Mouse (Mus musculus): ENCODE data around the gene Ap5b1.

The Ap5b1 gene

GRCm38 (mm10) chr19:5567534-5568469, at the start of gene Ap5b1:
Ap5b1 (plus strand) TSS chr19:5568025.
- peak; percentile 57 for DNase-seq (ENCODE audit: extremely low spot score, low read depth, low spot score)

- DNase-seq (ENCODE audit: extremely low spot score, low read depth, low spot score): no peak
These were observed 49.1 kb upstream of the Ap5b1 start for GRCm38 (mm10) chr19:5518721-5519120.

- DNase-seq (ENCODE audit: extremely low spot score, low read depth, low spot score): no peak
These were observed 42.6 kb upstream of the Ap5b1 start for GRCm38 (mm10) chr19:5525204-5525603.

DNA sequence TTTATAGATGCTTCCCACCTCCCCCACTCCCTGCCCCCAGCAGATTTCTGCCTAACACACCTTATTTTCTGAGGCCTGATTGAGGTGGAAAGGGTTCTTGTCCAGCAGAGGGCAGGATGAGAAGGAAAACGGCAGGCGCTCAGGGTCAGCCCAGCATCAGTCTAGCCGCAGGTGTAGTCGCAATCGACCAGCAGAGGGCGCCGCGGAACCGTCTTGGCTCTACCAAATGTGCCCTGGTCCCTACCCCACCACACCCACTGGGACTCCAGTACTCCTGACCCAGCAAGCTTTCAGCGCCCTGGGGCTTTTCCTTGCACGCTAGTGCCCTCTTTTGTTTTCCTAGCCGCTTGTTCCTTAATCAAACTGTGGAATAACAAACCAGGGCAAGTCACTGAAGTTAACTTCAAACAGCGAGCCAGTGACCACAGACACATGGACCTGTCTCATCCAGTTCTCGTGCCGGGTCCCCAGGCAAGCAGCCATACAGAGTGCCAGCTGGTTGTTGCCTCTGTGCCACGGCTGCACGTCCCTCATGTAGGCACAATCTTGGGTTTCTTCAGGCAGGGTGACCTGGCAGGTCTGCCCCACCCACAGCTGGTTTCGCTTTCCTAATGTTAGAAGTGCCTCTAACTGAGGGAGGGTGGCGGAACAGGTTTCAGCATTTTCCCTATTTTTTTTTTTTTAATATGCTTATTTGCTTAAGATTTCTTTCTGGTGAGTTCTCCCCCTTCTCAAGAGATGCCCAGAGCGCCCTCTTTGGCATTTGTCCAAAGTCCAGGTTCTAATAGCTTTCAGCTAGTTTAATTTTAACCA, 38.3 kb upstream of the Ap5b1 start:
- DNase-seq (ENCODE audit: extremely low spot score, low read depth, low spot score): peak; percentile 76

DNA sequence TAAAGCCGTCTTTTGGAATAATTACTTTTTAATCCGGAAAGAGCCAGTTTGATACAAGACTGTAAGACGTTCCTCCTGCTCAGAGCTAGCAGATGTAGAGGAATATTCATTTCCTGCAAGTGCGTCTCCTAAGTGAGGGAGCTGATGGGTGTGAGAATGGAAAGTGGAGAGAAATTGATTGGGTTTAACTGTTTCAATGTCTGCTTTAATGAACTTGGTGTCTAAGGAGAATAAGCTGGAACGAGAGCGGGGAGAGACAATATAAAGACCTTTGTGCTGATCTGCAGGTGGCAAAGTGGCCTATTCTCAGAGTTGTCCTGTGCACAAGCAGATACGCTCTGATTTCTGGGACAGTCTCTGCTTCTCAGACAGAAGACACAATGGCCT, 37.7 kb upstream of the Ap5b1 start:
- no peak for DNase-seq (ENCODE audit: extremely low spot score, low read depth, low spot score)

- no peak for DNase-seq (ENCODE audit: extremely low spot score, low read depth, low spot score)
These were observed 35.3 kb upstream of the Ap5b1 start for GRCm38 (mm10) chr19:5532520-5532919.

DNA sequence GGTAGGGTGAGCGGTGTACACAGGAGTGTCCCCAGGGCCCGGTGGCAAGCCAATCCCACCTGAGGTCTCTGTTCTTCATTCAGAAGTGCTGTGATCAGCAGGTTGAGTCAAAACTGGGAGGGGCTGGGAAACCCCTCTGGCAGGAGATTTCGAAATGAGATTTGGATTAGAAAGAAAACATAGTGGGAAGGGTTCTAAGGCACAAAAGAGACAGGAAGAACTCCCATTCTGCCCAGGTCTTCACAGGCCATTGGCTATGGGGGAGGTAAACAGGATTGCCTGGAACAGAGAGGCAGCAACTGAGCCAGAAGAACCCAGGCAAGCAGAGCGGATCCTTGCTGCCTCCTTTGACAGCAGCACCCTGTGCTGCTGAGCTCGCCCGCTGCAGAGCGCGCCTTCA, 29.0 kb upstream of the Ap5b1 start:
- DNase-seq (ENCODE audit: extremely low spot score, low read depth, low spot score): no peak

DNA sequence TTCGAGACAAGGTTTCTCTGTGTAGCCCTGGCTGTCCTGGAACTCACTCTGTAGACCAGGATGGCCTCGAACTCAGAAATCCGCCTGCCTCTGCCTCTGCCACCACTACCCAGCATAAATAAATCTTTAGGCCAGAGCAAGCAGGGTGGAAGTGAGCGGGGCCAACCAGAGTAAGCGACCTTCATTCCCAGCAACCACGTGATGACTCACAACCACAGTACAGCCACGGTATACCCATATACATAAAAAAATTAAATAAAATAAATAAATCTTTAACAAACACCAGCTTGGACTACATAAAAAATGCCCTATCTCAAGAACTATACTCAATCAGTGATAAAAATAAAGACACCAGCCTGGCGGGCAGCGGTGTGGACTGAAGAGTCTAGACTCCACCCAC, 24.5 kb upstream of the Ap5b1 start:
- no peak for DNase-seq (ENCODE audit: extremely low spot score, low read depth, low spot score)

GRCm38 (mm10) chr19:5544031-5544430, 23.8 kb upstream of the Ap5b1 start:
- no peak for DNase-seq (ENCODE audit: extremely low spot score, low read depth, low spot score)

GRCm38 (mm10) chr19:5547471-5548056, 20.3 kb upstream of the Ap5b1 start:
- DNase-seq (ENCODE audit: extremely low spot score, low read depth, low spot score): no peak

DNA sequence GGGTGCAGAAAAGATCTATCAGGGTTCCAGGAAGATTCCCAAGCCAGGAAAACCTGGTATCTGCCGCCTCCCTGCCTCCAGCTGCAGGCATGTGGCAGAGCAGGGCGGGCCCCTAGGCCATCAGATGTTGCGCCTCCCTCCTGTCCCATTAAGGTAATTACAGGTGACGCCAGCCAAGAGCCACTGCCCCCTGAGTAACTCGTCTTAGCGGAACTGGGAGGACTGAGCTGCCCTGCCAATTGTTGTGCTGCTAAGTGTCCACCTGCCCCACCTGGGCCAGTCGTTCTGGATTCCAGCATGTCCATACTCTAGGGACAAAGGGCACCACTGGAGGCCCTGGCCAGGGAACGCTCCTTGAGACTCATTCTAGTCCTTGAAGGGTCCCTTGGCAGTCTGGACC, 14.0 kb upstream of the Ap5b1 start:
- no peak for DNase-seq (ENCODE audit: extremely low spot score, low read depth, low spot score)

GRCm38 (mm10) chr19:5554212-5554611, 13.6 kb upstream of the Ap5b1 start:
- DNase-seq (ENCODE audit: extremely low spot score, low read depth, low spot score): no peak

GRCm38 (mm10) chr19:5558169-5558568, 9.7 kb upstream of the Ap5b1 start:
- DNase-seq (ENCODE audit: extremely low spot score, low read depth, low spot score): no peak

GRCm38 (mm10) chr19:5558770-5559169, 9.1 kb upstream of the Ap5b1 start:
- DNase-seq (ENCODE audit: extremely low spot score, low read depth, low spot score): no peak

DNA sequence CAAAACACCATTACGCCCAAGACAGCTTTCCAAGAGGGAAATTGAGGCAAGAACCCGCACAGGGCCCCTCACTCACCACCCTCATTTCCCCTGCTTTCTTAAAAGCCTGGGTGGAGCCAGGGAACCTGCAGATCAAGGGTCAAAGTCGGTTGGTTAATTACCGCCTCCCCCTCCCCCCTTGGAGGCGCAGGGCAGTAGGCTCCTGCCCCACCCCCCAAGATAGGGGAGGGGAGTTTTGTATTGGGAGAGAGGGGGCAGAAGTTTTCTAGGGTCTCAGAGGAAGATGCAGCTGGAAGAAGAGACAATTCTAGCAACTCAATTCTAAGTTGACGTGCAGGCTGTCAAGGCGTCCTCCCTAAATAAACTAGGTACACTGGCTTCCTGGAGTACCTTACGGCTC, 8.6 kb upstream of the Ap5b1 start:
- DNase-seq (ENCODE audit: extremely low spot score, low read depth, low spot score): no peak

GRCm38 (mm10) chr19:5559631-5560456, 8.0 kb upstream of the Ap5b1 start:
- DNase-seq (ENCODE audit: extremely low spot score, low read depth, low spot score): no peak

GRCm38 (mm10) chr19:5560457-5561041, 7.3 kb upstream of the Ap5b1 start, which contains the start of gene Ovol1:
Ovol1 (minus strand) TSS chr19:5560646.
- DNase-seq (ENCODE audit: extremely low spot score, low read depth, low spot score): no peak

DNA sequence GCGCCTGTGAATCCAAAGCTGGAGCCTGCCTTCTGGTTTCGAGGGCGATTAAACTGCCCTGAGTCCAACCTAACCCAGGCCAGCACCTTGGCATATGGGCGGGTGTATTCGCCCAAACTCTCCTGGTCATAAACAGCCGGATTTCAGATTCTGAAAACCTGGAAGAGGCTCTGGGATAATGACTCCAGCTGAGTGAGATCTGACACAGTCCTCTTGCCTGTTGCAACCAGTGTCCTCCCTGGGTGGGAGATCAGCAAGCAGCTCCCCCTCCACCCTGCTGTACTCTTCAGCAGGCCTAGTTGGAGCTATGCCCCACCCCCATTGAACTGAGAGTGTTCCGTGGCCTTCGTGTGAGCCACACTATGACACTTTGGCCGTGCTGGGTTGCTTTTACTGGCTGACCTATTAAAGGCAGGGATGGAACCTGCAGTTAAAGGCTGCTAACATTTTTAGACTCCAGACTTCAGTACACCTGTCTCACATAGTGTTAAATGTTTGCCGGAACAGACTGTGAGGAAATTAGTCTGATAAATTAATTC, 6.5 kb upstream of the Ap5b1 start:
- no peak for DNase-seq (ENCODE audit: extremely low spot score, low read depth, low spot score)

- DNase-seq (ENCODE audit: extremely low spot score, low read depth, low spot score): no peak
These were observed 5.9 kb upstream of the Ap5b1 start for GRCm38 (mm10) chr19:5561886-5562285.

DNA sequence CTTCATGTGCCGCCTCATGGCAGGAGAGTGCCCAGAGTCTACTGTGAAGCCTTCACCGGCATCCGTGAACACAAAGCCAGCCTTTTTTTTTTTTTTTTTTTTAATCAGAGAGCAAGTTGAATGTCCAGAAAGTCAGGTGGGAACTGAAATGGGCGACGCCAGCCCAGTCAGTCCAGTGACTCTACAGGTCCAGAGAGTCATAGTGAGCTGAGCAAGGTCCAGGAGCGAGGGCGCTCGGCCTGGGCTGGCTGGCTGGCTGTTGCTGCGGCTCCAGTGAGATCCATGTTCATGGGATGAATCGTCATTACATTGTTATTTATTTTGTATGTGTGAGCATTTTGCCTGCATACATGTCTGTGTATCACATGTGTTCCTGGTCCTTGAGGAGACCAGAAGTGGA, 5.0 kb upstream of the Ap5b1 start:
- no peak for DNase-seq (ENCODE audit: extremely low spot score, low read depth, low spot score)
